In genomic region chr2:127730301-127730997, GRCm38 (mm10) we compare ENCODE assay signal across 15 mouse cellular contexts. TPM values are rescaled to one million over a fixed set of nuclear protein-coding genes. Genes with fewer than 3 reads are reported as not detected.
A peak's percentile ranks its signal among the peaks of the same experiment; 100 is the strongest.
DNase-seq lines count a peak whose midpoint lies in the region; ATAC-seq lines count a peak whose summit lies in the region.
"Had no signal": no experiment of that assay in that cellular context is flagged by ENCODE, and none has a peak within 500 bp of the region (broad histone marks: within the 10 kb centered on the region; RNA-seq: fewer than 3 reads in every experiment).

No protein-coding gene starts in this region.

- DNase-seq in heart, adult 11 months = peak; percentile 92
- no peak for DNase-seq in heart, adult 9 months (ENCODE audit: low spot score in 2 of 2)
- no peak for DNase-seq in kidney, adult 9 months
- DNase-seq in R1 (ENCODE audit: low read depth, low spot score) = peak; percentile 79
- DNase-seq in midbrain, embryonic 11.5 days (ENCODE audit: low spot score, missing footprints) = no peak
- DNase-seq in liver, embryonic 11.5 days (ENCODE audit: low spot score) = no peak
- DNase-seq: cerebellum, adult 9-10 months; gastrocnemius, postnatal 36 days; right cerebral cortex, adult 18-20 months had no signal

- H3K9me3 ChIP-seq in kidney, embryonic 16.5 days (ENCODE audit: low read length) = no peaks in the 10 kb centered on the region
- H3K9me3 ChIP-seq in limb, embryonic 13.5 days = no peaks in the 10 kb centered on the region
- no peaks in the 10 kb centered on the region for H3K9me3 ChIP-seq in midbrain, embryonic 11.5 days (ENCODE audit: control insufficient read depth, low read length)
- no peaks in the 10 kb centered on the region for H3K9me3 ChIP-seq in liver, embryonic 11.5 days (ENCODE audit: control insufficient read depth, low read length)
- H3K9me3 ChIP-seq: forebrain, embryonic 15.5 days; liver, embryonic 12.5 days had no signal

- H3K27ac ChIP-seq in kidney, embryonic 16.5 days (ENCODE audit: low read length) = no peak overlapping the region
- no peak overlapping the region for H3K27ac ChIP-seq in limb, embryonic 13.5 days
- H3K27ac ChIP-seq in midbrain, embryonic 11.5 days (ENCODE audit: low read depth, low read length) = no peak overlapping the region
- no peak overlapping the region for H3K27ac ChIP-seq in liver, embryonic 11.5 days (ENCODE audit: low read depth, low read length)
- H3K27ac ChIP-seq: forebrain, embryonic 15.5 days; left cerebral cortex, adult 2 months; liver, embryonic 12.5 days had no signal

- peak; percentile 73; the same call in 1 of the 2 replicates for ATAC-seq in kidney, embryonic 16.5 days (ENCODE audit: low FRiP score, low TSS enrichment)
- ATAC-seq in limb, embryonic 13.5 days (ENCODE audit: low FRiP score, low read depth) = peak; percentile 11; the same call in 1 of the 2 replicates
- no peak for ATAC-seq in midbrain, embryonic 11.5 days (ENCODE audit: low FRiP score)
- ATAC-seq in liver, embryonic 11.5 days (replicated peaks; ENCODE audit: low FRiP score) = no peak
- ATAC-seq: forebrain, embryonic 15.5 days; hindbrain, embryonic 16.5 days; liver, embryonic 12.5 days had no signal

- H3K4me1 ChIP-seq in kidney, embryonic 16.5 days (ENCODE audit: insufficient read depth, low read length) = peaks cover 20% of the 10 kb centered on the region
- peaks cover 27% of the 10 kb centered on the region for H3K4me1 ChIP-seq in limb, embryonic 13.5 days
- no peaks in the 10 kb centered on the region for H3K4me1 ChIP-seq in midbrain, embryonic 11.5 days (ENCODE audit: control insufficient read depth, insufficient read depth, low read length)
- no peaks in the 10 kb centered on the region for H3K4me1 ChIP-seq in liver, embryonic 11.5 days (replicated peaks; ENCODE audit: control insufficient read depth, insufficient read depth, low read length)
- H3K4me1 ChIP-seq: forebrain, embryonic 15.5 days had no signal

- no peaks in the 10 kb centered on the region; the same call in 1 of the 2 replicates for H3K27me3 ChIP-seq in kidney, embryonic 16.5 days (ENCODE audit: insufficient read depth, low read length)
- H3K27me3 ChIP-seq in limb, embryonic 13.5 days = peaks cover 20% of the 10 kb centered on the region
- no peaks in the 10 kb centered on the region; the same call in 1 of the 2 replicates for H3K27me3 ChIP-seq in midbrain, embryonic 11.5 days (ENCODE audit: control insufficient read depth, insufficient read depth, low read length)
- H3K27me3 ChIP-seq in liver, embryonic 11.5 days (replicated peaks; ENCODE audit: control insufficient read depth, insufficient read depth, low read length) = peaks cover 21% of the 10 kb centered on the region
- H3K27me3 ChIP-seq: forebrain, embryonic 15.5 days had no signal

- H3K4me3 ChIP-seq in kidney, embryonic 16.5 days (ENCODE audit: low read length) = no peak overlapping the region
- no peak overlapping the region for H3K4me3 ChIP-seq in limb, embryonic 13.5 days
- no peak overlapping the region for H3K4me3 ChIP-seq in midbrain, embryonic 11.5 days (ENCODE audit: low read depth, low read length)
- H3K4me3 ChIP-seq in liver, embryonic 11.5 days (ENCODE audit: low read depth, low read length) = no peak overlapping the region
- H3K4me3 ChIP-seq: forebrain, embryonic 15.5 days; left cerebral cortex, adult 2 months; liver, embryonic 12.5 days had no signal

- no peak overlapping the region for H3K9ac ChIP-seq in kidney, embryonic 16.5 days (replicated peaks; ENCODE audit: low read length)
- no peak overlapping the region for H3K9ac ChIP-seq in limb, embryonic 13.5 days
- no peak overlapping the region for H3K9ac ChIP-seq in midbrain, embryonic 11.5 days (ENCODE audit: low read length)
- H3K9ac ChIP-seq in liver, embryonic 11.5 days (ENCODE audit: low read depth, low read length) = no peak overlapping the region
- H3K9ac ChIP-seq: forebrain, embryonic 15.5 days; liver, embryonic 12.5 days had no signal

- H3K36me3 ChIP-seq in kidney, embryonic 16.5 days (ENCODE audit: insufficient read depth, low read length) = no peaks in the 10 kb centered on the region
- no peaks in the 10 kb centered on the region for H3K36me3 ChIP-seq in limb, embryonic 13.5 days
- H3K36me3 ChIP-seq in midbrain, embryonic 11.5 days (ENCODE audit: control insufficient read depth, insufficient read depth, low read length) = no peaks in the 10 kb centered on the region
- H3K36me3 ChIP-seq in liver, embryonic 11.5 days (ENCODE audit: control insufficient read depth, insufficient read depth, low read length) = no peaks in the 10 kb centered on the region
- H3K36me3 ChIP-seq: forebrain, embryonic 15.5 days; liver, embryonic 12.5 days had no signal

- 0 out of 2 replicates have a peak overlapping the region, but pooled peaks have one; percentile 48 for H3K4me2 ChIP-seq in kidney, embryonic 16.5 days (replicated peaks; ENCODE audit: low read depth, low read length)
- H3K4me2 ChIP-seq in limb, embryonic 13.5 days (replicated peaks) = no peak overlapping the region
- H3K4me2 ChIP-seq in midbrain, embryonic 11.5 days = no peak overlapping the region
- no peak overlapping the region for H3K4me2 ChIP-seq in liver, embryonic 11.5 days

- WGBS in kidney, embryonic 16.5 days = 53% methylated on average over 7 of the region's 7 CpGs
- WGBS in limb, embryonic 13.5 days = 47% methylated on average over 7 of the region's 7 CpGs
- 33% methylated on average over 7 of the region's 7 CpGs for whole genome bisulfite sequencing in midbrain, embryonic 11.5 days
- WGBS in liver, embryonic 11.5 days = 55% methylated on average over 7 of the region's 7 CpGs

RNA-seq across cellular contexts. Expression of gene Mall, which starts 0.7 kb away (rescaled TPM):
- polyA plus RNA-seq in kidney, embryonic 16.5 days (2015; fragmentation: Nextera tagmentation; extraction: Ambion mirVana) = 2.6 and 3.5 TPM in 2 replicates
- polyA plus RNA-seq in limb, embryonic 13.5 days (2015; fragmentation: Nextera tagmentation; extraction: Ambion mirVana) = 6.5 and 7.0 TPM in 2 replicates
- polyA plus RNA-seq in midbrain, embryonic 11.5 days (2014; fragmentation: Nextera tagmentation; extraction: Ambion mirVana) = 0.61 and 0.77 TPM in 2 replicates
- polyA plus RNA-seq in liver, embryonic 11.5 days (2014; fragmentation: Nextera tagmentation; extraction: Ambion mirVana) = 0.17 and 0.22 TPM in 2 replicates
- polyA plus RNA-seq: liver, embryonic 12.5 days had no signal

RNA-seq across cellular contexts. Expression of gene Nphp1, which starts 58.2 kb away (rescaled TPM):
- 39.7 and 42.6 TPM in 2 replicates for polyA plus RNA-seq in kidney, embryonic 16.5 days (2015; fragmentation: Nextera tagmentation; extraction: Ambion mirVana)
- polyA plus RNA-seq in limb, embryonic 13.5 days (2015; fragmentation: Nextera tagmentation; extraction: Ambion mirVana) = 33.5 and 34.6 TPM in 2 replicates
- 35.5 and 36.5 TPM in 2 replicates for polyA plus RNA-seq in midbrain, embryonic 11.5 days (2014; fragmentation: Nextera tagmentation; extraction: Ambion mirVana)
- polyA plus RNA-seq in liver, embryonic 11.5 days (2014; fragmentation: Nextera tagmentation; extraction: Ambion mirVana) = 12.5 and 12.8 TPM in 2 replicates

Comparison
In these comparisons a context has a peak if more than half of its experiments do, and no peak if none do; other contexts are left out.
1. DNase-seq: peak in heart, adult 11 months (single experiment) and R1 (single experiment); none in heart, adult 9 months (0 of 2), kidney, adult 9 months (single experiment), midbrain, embryonic 11.5 days (single experiment) and liver, embryonic 11.5 days (single experiment).
2. ATAC-seq: peak in kidney, embryonic 16.5 days (single experiment) and limb, embryonic 13.5 days (single experiment); none in midbrain, embryonic 11.5 days (single experiment) and liver, embryonic 11.5 days (single experiment).